Mouse (Mus musculus): ENCODE measurements around the gene Wdr20. TPM values are rescaled to one million over a fixed set of nuclear protein-coding genes. Genes with fewer than 3 reads are reported as not detected.
"Not testable (repeated sequence)": the region's sequence is repeated elsewhere in the genome, so short reads cannot be mapped to it uniquely, and the experiment has no call there.

Wdr20 gene
- 31.3 and 32.9 TPM in 2 replicates for polyA plus RNA-seq (2016; fragmentation: Nextera tagmentation; extraction: Ambion mirVana)

- H3K27ac ChIP-seq = peak within 1 kb of the TSS; percentile 86
- ATAC-seq (ENCODE audit: low FRiP score) = peak; percentile 95
- H3K36me3 ChIP-seq = no peaks in the 10 kb centered on the region
- peak within 1 kb of the TSS; percentile 86 for H3K4me2 ChIP-seq (replicated peaks)
- H3K9ac ChIP-seq = peak within 1 kb of the TSS; percentile 96
- 2% methylated on average over 63 of the region's 69 CpGs for WGBS
- peaks cover 14% of the 10 kb centered on the region for H3K4me1 ChIP-seq
- H3K9me3 ChIP-seq (replicated peaks) = no peaks in the 10 kb centered on the region
- H3K27me3 ChIP-seq = peaks cover 14% of the 10 kb centered on the region; the same call in 1 of the 2 replicates
- peak within 1 kb of the TSS; percentile 96 for H3K4me3 ChIP-seq
These were observed at the start of gene Wdr20 for GRCm38 (mm10) chr12:110737170-110738157. Gene Wdr20, plus strand, starts transcription at chr12:110737944.

GRCm38 (mm10) chr12:110688921-110689320 is 48.8 kb upstream of the Wdr20 start:
- WGBS = 95% methylated on average over 3 of the region's 3 CpGs
- not testable (repeated sequence) for H3K27ac ChIP-seq; H3K27me3 ChIP-seq; H3K9me3 ChIP-seq (replicated peaks); H3K4me2 ChIP-seq (replicated peaks); ATAC-seq (ENCODE audit: low FRiP score); H3K4me1 ChIP-seq; H3K9ac ChIP-seq; H3K4me3 ChIP-seq
- peaks cover 62% of the 10 kb centered on the region for H3K36me3 ChIP-seq

GRCm38 (mm10) chr12:110689919-110690643 is 47.7 kb upstream of the Wdr20 start:
- 88% methylated on average over 6 of the region's 6 CpGs for WGBS
- no peaks in the 10 kb centered on the region for H3K27me3 ChIP-seq
- H3K4me3 ChIP-seq = no peak overlapping the region
- H3K4me1 ChIP-seq = peaks cover 7% of the 10 kb centered on the region
- H3K27ac ChIP-seq = no peak overlapping the region
- no peak overlapping the region for H3K4me2 ChIP-seq (replicated peaks)
- no peak for ATAC-seq (ENCODE audit: low FRiP score)
- H3K9ac ChIP-seq = no peak overlapping the region
- peaks cover 69% of the 10 kb centered on the region for H3K36me3 ChIP-seq
- H3K9me3 ChIP-seq (replicated peaks) = no peaks in the 10 kb centered on the region

GRCm38 (mm10) chr12:110693378-110693777 is 44.4 kb upstream of the Wdr20 start:
- ATAC-seq (ENCODE audit: low FRiP score); H3K27me3 ChIP-seq; H3K9ac ChIP-seq; H3K4me3 ChIP-seq; H3K27ac ChIP-seq; H3K4me2 ChIP-seq (replicated peaks); H3K9me3 ChIP-seq (replicated peaks): not testable (repeated sequence)
- peaks cover 48% of the 10 kb centered on the region for H3K36me3 ChIP-seq
- WGBS = 82% methylated on average over 5 of the region's 5 CpGs
- H3K4me1 ChIP-seq = peaks cover 11% of the 10 kb centered on the region

- 0% methylated on average over 40 of the region's 55 CpGs for WGBS
- peak overlapping the region; percentile 100 for H3K9ac ChIP-seq
These were observed 42.0 kb upstream of the Wdr20 start for GRCm38 (mm10) chr12:110695676-110696171.

GRCm38 (mm10) chr12:110696173-110696974 is 41.4 kb upstream of the Wdr20 start:
- Histone ChIP-seq H3K9me3 (replicated peaks) (no peaks in the 10 kb centered on the region), H3K27ac (peak overlapping the region; percentile 97), H3K4me2 (replicated peaks) (peak overlapping the region; percentile 79), H3K4me1 (peaks cover 14% of the 10 kb centered on the region), H3K27me3 (0 out of 2 replicates have a peak, but pooled peaks cover 2% of the 10 kb centered on the region), H3K36me3 (peaks cover 24% of the 10 kb centered on the region), H3K4me3 (peak overlapping the region; percentile 98), H3K9ac (peak overlapping the region; percentile 100)
- ATAC-seq (ENCODE audit: low FRiP score) = peak; percentile 96
- WGBS = under 1% methylated on average over 88 of the region's 89 CpGs

More at GRCm38 (mm10) chr12:110695676-110696171, 42.0 kb upstream of the Wdr20 start:
- H3K27me3 ChIP-seq = 0 out of 2 replicates have a peak, but pooled peaks cover 2% of the 10 kb centered on the region
- H3K4me1 ChIP-seq = peaks cover 11% of the 10 kb centered on the region
- peak; percentile 78 for ATAC-seq (ENCODE audit: low FRiP score)
- H3K27ac ChIP-seq = peak overlapping the region; percentile 97
- H3K9me3 ChIP-seq (replicated peaks) = no peaks in the 10 kb centered on the region
- H3K36me3 ChIP-seq = peaks cover 26% of the 10 kb centered on the region
- peak overlapping the region; percentile 79 for H3K4me2 ChIP-seq (replicated peaks)
- H3K4me3 ChIP-seq = peak overlapping the region; percentile 98

- no peaks in the 10 kb centered on the region for H3K9me3 ChIP-seq (replicated peaks)
- peak overlapping the region; percentile 97 for H3K27ac ChIP-seq
- peak overlapping the region; percentile 100 for H3K9ac ChIP-seq
- WGBS = 59% methylated on average over 9 of the region's 9 CpGs
- peak overlapping the region; percentile 79 for H3K4me2 ChIP-seq (replicated peaks)
- H3K4me3 ChIP-seq = peak overlapping the region; percentile 98
- peaks cover 19% of the 10 kb centered on the region for H3K36me3 ChIP-seq
- peaks cover 18% of the 10 kb centered on the region for H3K4me1 ChIP-seq
- H3K27me3 ChIP-seq = 0 out of 2 replicates have a peak, but pooled peaks cover 2% of the 10 kb centered on the region
- ATAC-seq (ENCODE audit: low FRiP score) = no peak
These were observed 40.8 kb upstream of the Wdr20 start for GRCm38 (mm10) chr12:110696975-110697400.

- Histone ChIP-seq H3K27ac (no peak overlapping the region), H3K9me3 (replicated peaks) (no peaks in the 10 kb centered on the region), H3K4me2 (replicated peaks) (no peak overlapping the region; the same call in 1 of the 2 replicates), H3K36me3 (peaks cover 16% of the 10 kb centered on the region), H3K4me3 (no peak overlapping the region), H3K4me1 (peaks cover 18% of the 10 kb centered on the region), H3K9ac (no peak overlapping the region), H3K27me3 (0 out of 2 replicates have a peak, but pooled peaks cover 2% of the 10 kb centered on the region)
- WGBS = 75% methylated on average over 5 of the region's 5 CpGs
- no peak for ATAC-seq (ENCODE audit: low FRiP score)
These were observed 40.3 kb upstream of the Wdr20 start for GRCm38 (mm10) chr12:110697457-110697856.

GRCm38 (mm10) chr12:110698080-110698479 is 39.7 kb upstream of the Wdr20 start:
- Histone ChIP-seq H3K27me3 (0 out of 2 replicates have a peak, but pooled peaks cover 2% of the 10 kb centered on the region), H3K36me3 (peaks cover 12% of the 10 kb centered on the region), H3K4me2 (replicated peaks) (no peak overlapping the region), H3K4me1 (peaks cover 18% of the 10 kb centered on the region), H3K4me3 (no peak overlapping the region), H3K9me3 (replicated peaks) (no peaks in the 10 kb centered on the region), H3K9ac (no peak overlapping the region), H3K27ac (no peak overlapping the region)
- ATAC-seq (ENCODE audit: low FRiP score) = no peak
- 89% methylated on average over 1 of the region's 1 CpGs for WGBS

GRCm38 (mm10) chr12:110698523-110699170 is 39.1 kb upstream of the Wdr20 start:
- Histone ChIP-seq H3K36me3 (peaks cover 9% of the 10 kb centered on the region), H3K4me1 (peaks cover 18% of the 10 kb centered on the region), H3K27ac (no peak overlapping the region), H3K9ac (no peak overlapping the region), H3K4me3 (no peak overlapping the region), H3K27me3 (peaks cover 2% of the 10 kb centered on the region; the same call in 1 of the 2 replicates), H3K4me2 (replicated peaks) (no peak overlapping the region), H3K9me3 (replicated peaks) (no peaks in the 10 kb centered on the region)
- ATAC-seq (ENCODE audit: low FRiP score) = no peak
- 47% methylated on average over 15 of the region's 15 CpGs for WGBS

GRCm38 (mm10) chr12:110699171-110699547 is 38.6 kb upstream of the Wdr20 start:
- Histone ChIP-seq H3K4me2 (replicated peaks) (no peak overlapping the region), H3K27ac (no peak overlapping the region), H3K36me3 (peaks cover 6% of the 10 kb centered on the region), H3K9me3 (replicated peaks) (no peaks in the 10 kb centered on the region), H3K9ac (no peak overlapping the region), H3K27me3 (peaks cover 2% of the 10 kb centered on the region; the same call in 1 of the 2 replicates), H3K4me1 (peaks cover 18% of the 10 kb centered on the region), H3K4me3 (no peak overlapping the region)
- ATAC-seq (ENCODE audit: low FRiP score) = no peak
- WGBS = 60% methylated on average over 2 of the region's 2 CpGs
